Mouse (Mus musculus): ENCODE measurements around the gene Atp2c2.

Atp2c2 gene

GRCm38 (mm10) chr8:119702965-119703364 is 3.2 kb downstream of the Atp2c2 start:
- DNase-seq (ENCODE audit: low read depth, low spot score): no peak

DNA sequence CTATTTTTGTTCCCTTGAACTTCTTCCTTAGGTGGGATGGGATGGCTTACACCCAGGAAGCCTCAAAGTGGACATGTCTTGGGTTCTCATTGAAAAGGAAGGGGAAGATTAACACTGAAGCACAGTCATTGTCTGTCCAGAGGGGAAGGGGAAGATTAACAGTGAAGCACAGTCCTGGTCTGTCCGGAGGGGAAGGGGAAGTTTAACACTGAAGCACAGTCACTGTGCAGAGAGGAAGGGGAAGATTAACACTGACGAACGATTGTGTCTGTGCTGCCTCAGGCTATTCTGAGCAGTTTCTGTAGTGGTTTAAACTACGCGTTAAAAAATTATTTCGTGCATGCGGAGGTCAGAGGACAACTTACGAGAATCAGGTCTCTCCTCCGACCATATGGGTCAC is 7.3 kb downstream of the Atp2c2 start:
- DNase-seq (ENCODE audit: low read depth, low spot score): no peak

DNA sequence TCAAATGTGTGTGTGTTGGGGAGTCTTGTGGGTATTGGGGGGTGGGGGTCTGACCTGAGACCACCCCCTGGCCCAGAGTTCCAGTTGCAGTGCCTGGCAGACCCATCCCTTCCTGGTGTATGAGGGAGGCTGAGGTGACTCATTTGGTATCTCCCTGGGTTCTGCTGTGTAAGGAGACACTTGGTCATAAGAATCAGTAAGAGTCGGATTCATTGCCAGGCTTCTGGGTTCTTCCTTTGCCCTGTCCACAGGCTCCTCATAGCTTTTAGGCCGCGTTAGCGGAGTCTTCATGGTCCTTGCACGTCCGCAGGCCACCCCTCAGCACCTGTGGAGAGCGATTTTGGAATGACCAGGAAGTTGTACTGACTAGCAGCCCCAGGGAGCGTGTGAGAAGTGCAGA is 8.7 kb downstream of the Atp2c2 start:
- DNase-seq (ENCODE audit: low read depth, low spot score): no peak

DNA sequence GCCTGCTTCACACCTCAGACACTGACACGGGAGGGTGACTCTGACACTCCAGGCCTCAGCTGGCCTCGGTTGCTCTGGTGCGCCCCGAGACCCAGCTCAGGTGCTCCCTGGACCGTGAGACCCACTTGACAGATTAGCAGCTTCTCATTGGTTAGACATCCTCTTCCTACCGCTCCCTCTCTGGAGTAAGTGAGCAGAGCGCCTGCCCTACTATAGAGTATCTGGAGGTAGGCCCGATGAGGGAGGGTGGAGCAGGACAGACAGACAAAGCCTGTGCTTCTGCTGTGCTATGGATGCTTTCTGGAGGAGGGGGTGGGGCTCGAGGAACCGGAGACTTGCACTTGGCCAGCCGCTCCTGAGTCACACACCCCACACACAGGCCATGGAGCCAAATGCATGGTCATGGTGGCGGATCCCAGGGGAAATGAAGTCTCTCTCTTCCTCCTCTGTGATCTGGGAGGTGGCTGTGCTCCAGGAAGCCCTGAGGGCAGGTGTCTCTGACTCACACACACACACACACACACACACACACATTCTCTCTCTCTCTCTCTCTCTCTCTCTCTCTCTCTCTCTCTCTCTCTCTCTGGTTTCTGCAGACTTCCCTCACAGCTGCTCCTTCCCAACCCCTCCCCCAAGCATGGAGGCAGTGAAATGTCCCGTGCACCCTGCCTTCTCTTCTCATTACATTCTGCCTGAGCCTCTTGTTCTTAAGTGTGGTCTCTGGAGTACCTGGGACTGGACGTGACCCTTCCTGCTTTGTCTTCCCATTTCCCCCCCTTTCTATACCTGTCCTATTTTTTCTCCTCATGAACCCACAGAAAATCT is 9.3 kb downstream of the Atp2c2 start:
- DNase-seq (ENCODE audit: low read depth, low spot score): peak; percentile 53

- DNase-seq (ENCODE audit: low read depth, low spot score): no peak
Observed at GRCm38 (mm10) chr8:119709703-119710093, 9.9 kb downstream of the Atp2c2 start.

GRCm38 (mm10) chr8:119712226-119712625 is 12.4 kb downstream of the Atp2c2 start:
- DNase-seq (ENCODE audit: low read depth, low spot score): peak; percentile 9

GRCm38 (mm10) chr8:119713421-119713820 is 13.6 kb downstream of the Atp2c2 start:
- no peak for DNase-seq (ENCODE audit: low read depth, low spot score)

DNA sequence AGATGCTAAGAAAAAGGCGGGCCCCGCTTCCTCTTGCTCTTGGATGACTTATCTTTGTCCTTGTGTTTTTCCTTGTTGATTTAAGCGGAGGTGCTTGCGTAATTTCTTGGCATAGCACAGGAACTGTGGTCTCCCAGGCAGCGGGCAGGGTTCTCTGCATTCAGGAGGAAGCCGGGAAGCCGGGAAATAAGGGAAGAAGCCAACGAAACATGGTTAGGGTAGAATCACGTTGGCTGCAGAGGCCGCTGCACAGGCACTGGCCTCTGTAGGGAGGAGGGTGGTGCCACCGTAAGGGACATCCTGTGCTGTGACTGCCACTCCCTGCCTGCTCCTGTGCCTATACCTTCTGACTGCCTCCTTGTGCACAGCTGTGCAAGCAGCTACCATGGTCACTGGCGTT is 15.4 kb downstream of the Atp2c2 start:
- peak; percentile 24 for DNase-seq (ENCODE audit: low read depth, low spot score)

- no peak for DNase-seq (ENCODE audit: low read depth, low spot score)
Observed at GRCm38 (mm10) chr8:119716730-119717299, 17.0 kb downstream of the Atp2c2 start.

- DNase-seq (ENCODE audit: low read depth, low spot score): peak; percentile 8
Observed at GRCm38 (mm10) chr8:119717765-119718164, 18.0 kb downstream of the Atp2c2 start.

GRCm38 (mm10) chr8:119719011-119719501 is 19.2 kb downstream of the Atp2c2 start:
- peak; percentile 81 for DNase-seq (ENCODE audit: low read depth, low spot score)

DNA sequence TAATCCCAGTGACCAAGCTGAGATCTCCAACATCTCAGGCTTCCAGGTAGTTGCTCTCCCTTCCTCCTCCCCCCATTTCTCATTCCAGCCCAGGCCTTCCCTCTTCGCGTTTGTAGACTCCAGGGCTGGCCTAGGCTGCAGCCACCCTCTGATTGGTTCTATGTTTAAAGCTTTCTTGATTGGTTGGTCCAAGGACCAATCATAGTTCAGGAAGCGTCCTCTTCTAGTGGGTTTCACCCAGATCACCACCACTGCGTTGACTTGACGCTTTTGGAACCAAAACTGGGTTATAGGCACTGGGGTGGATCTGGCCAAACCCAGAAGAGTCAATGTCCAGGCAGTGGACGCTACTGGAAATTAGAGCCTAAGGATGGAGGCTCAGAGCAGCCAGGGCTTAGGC is 22.5 kb downstream of the Atp2c2 start:
- no peak for DNase-seq (ENCODE audit: low read depth, low spot score)

DNA sequence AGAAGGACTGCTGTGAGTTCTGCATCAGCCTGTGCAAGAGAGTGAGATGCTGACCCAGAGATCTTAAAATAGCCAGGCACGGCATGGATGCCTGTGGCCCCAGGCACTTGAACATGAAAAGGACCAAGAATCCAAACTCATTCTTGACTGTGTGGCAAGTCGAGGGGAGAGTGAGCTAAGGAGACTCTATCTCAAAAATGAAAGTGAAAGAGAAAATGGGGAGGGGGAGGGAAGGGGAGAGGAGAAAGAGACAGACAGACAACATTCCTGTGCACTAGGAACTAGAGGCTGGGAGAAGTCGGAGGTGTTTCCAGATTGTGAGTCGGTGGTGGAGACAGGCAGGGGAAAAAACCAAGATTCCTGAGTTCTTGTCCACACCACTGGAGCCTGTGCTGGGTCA is 23.9 kb downstream of the Atp2c2 start:
- no peak for DNase-seq (ENCODE audit: low read depth, low spot score)

- no peak for DNase-seq (ENCODE audit: low read depth, low spot score)
Observed at GRCm38 (mm10) chr8:119724596-119724995, 24.8 kb downstream of the Atp2c2 start.

- DNase-seq (ENCODE audit: low read depth, low spot score): no peak
Observed at GRCm38 (mm10) chr8:119727093-119727492, 27.3 kb downstream of the Atp2c2 start.

- no peak for DNase-seq (ENCODE audit: low read depth, low spot score)
Observed at GRCm38 (mm10) chr8:119728351-119728895, 28.6 kb downstream of the Atp2c2 start.

- no peak for DNase-seq (ENCODE audit: low read depth, low spot score)
Observed at GRCm38 (mm10) chr8:119732072-119732471, 32.3 kb downstream of the Atp2c2 start.

- DNase-seq (ENCODE audit: low read depth, low spot score): no peak
Observed at GRCm38 (mm10) chr8:119736348-119736917, 36.6 kb downstream of the Atp2c2 start.

DNA sequence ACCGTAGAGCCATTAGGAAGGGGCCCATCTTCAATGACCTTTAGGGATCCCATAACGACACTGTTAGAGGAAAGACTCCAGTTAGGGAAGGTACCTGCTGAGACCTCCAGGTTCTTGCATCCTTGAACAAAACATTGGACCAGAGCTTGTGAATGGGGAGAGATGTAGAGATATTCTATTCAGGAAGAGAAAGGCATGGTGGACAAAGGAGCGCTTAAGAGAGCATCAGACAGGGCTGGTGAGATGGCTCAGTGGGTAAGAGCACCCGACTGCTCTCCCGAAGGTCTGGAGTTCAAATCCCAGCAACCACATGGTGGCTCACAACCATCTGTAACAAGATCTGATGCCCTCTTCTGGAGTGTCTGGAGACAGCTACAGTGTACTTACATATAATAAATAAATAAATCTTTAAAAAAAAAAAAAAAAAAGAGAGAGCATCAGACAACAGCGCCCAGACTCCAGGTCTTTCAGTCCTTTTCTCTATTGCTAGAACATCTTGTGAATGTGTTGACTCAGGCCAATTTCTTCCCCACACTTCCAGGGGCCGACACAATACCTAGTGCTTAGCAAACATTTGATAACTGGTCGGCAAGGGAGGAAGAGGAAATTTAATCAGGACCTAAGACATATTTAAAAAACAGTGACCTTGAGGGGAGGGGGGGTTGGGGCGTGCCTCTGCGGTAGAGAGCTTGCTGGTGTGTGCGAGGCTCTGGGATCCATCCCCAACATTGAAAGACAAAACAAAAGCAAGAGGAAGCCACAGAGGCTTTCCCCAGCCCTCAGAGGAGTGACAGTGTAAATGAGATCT is 37.5 kb downstream of the Atp2c2 start:
- no peak for DNase-seq (ENCODE audit: low read depth, low spot score)

DNA sequence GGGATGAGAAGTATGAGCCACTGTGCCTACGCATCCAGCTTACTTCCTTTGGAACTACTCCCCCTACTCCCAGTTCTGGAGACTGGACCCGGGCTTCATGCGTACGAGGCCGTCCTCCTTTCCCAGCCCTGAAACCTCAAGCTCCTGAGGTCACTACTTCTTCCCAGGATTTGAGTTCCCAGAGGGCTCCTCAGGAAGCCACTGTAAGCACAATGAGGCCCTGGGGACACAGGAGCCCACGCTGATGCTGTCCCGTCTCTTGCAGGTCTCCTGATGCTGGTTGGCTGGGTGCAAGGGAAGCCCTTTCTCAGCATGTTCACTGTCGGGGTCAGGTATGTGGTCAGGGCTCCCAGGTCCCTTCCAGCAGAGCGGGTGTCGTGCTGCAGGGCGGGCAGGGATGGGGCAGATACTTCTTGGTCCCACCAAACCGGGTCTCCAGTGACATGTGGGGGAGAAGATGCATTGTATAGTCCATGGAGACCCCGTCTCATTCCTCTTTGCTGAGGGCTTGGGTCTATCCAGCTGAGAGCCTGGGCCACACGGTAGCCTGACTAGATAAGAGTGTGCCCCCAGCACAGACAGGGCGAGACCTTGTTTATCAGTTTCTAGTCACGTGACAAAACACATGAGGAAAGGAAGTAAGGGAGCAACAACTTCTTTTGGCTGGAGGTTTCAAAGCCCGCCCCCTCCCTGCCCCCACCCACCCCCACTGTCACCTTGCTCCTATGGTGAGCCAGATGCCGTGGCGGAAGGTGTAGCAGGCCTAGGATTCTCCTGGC is 38.5 kb downstream of the Atp2c2 start:
- no peak for DNase-seq (ENCODE audit: low read depth, low spot score)

GRCm38 (mm10) chr8:119740634-119741033 is 40.8 kb downstream of the Atp2c2 start:
- no peak for DNase-seq (ENCODE audit: low read depth, low spot score)

Data from brain, adult 2 months (tissue).